Mouse (Mus musculus) kidney, embryonic 16.5 days (tissue): ENCODE data around the gene E330017A01Rik. TPM values are rescaled to one million over a fixed set of nuclear protein-coding genes. Genes with fewer than 3 reads are reported as not detected.

Experiments used
- ATAC-seq: fragments of 200-750 bp; cut with Nextera tagmentation; 2 replicates; pipeline ENCODE4 v1.8.0; 2017; ENCODE audit warnings: moderate TSS enrichment; ENCODE audit not compliant: low FRiP score, low TSS enrichment
- H3K27ac ChIP-seq: fragments of 300-500 bp; sonication (generic); 2 replicates; pipeline ENCODE4 v1.5.1; 2014; ENCODE audit warnings: low read length
- H3K27me3 ChIP-seq: fragments of 300-500 bp; sonication (generic); 2 replicates; pipeline ENCODE4 v1.6.1; 2014; ENCODE audit warnings: low read length, control low read depth, mixed read lengths; ENCODE audit not compliant: insufficient read depth
- H3K36me3 ChIP-seq: fragments of 300-500 bp; sonication (generic); 2 replicates; pipeline ENCODE4 v1.6.1; 2014; ENCODE audit warnings: low read length, control low read depth, mixed read lengths; ENCODE audit not compliant: insufficient read depth
- H3K4me1 ChIP-seq: fragments of 300-500 bp; sonication (generic); 2 replicates; pipeline ENCODE4 v1.6.1; 2014; ENCODE audit warnings: low read length, control low read depth, mixed read lengths; ENCODE audit not compliant: insufficient read depth
- H3K4me2 ChIP-seq: fragments of 300-500 bp; sonication (generic); replicated peaks from 2 replicates; pipeline ENCODE4 v1.6.1; 2014; ENCODE audit warnings: low read depth, low read length
- H3K4me3 ChIP-seq: fragments of 300-500 bp; sonication (generic); 2 replicates; pipeline ENCODE4 v1.5.1; 2014; ENCODE audit warnings: mild to moderate bottlenecking, low read length
- H3K9ac ChIP-seq: fragments of 300-500 bp; sonication (generic); replicated peaks from 2 replicates; pipeline ENCODE4 v1.6.1; 2014; ENCODE audit warnings: low read length
- H3K9me3 ChIP-seq: fragments of 300-500 bp; sonication (generic); 2 replicates; pipeline ENCODE4 v1.6.1; 2016; ENCODE audit warnings: low read length, control low read depth
- whole genome bisulfite sequencing: fragments of 180-500 bp; shearing (Covaris S2); extraction: QIAGEN DNeasy Blood & Tissue Kit; methylation state at CpG from one replicate; pipeline ENCODE4 v1.1.7; 2014; 5-methylcytosine and 5-hydroxymethylcytosine counted together
- polyA plus RNA-seq: library from polyadenylated mRNA; unstranded; fragments of >200 nt; fragmentation: Nextera tagmentation; extraction: Ambion mirVana; gene quantifications from 2 replicates; pipeline ENCODE4 v1.2.1, GENCODE M21; 2015

E330017A01Rik gene
- polyA plus RNA-seq, 1 experiment from 2014 or later: not detected

DNA sequence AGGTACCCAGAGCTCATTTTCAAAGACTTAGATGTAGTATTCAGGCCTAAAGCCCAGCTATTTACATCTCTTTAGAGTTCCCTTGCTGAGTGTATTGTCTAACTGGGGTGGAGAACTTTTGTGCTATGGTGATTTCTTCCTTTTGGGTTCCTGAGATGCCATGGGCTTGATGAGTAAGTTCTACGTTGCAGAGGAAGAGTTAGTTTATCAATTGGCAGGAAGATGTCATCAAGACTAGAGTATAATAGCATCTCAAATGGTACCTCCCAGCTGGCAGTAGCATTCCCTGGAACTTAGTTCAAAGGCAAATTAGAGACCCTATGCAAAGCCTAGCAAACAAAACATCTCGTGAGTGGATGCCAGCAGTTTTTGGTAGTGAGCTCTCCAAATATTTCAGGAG, 2.7 kb downstream of the E330017A01Rik start:
- Histone ChIP-seq H3K4me2 (no peak overlapping the region), H3K27ac (no peak overlapping the region), H3K4me3 (no peak overlapping the region), H3K4me1 (no peaks in the 10 kb centered on the region), H3K9ac (no peak overlapping the region), H3K36me3 (no peaks in the 10 kb centered on the region), H3K27me3 (no peaks in the 10 kb centered on the region), H3K9me3 (no peaks in the 10 kb centered on the region)
- 66% methylated on average over 2 of the region's 2 CpGs for WGBS
- no peak for ATAC-seq

DNA sequence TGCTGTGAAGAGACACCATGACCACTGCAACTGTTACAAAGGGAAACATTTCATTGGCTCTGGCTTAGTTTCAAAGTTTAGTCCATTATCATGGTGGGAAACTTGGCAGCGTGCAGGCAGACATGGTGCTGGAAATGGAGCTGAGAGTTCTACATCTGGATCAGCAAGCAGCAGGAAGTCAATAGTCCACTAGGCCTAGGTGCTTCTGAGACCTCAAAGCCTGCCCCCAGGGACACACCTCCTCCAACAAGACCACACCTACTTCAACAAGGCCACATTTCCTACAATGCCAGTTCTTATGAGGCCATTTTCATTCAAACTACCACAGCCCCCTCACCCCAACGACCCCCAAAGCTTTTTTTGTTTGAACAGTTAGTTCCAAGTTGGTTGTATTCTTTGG, 8.8 kb downstream of the E330017A01Rik start:
- H3K27ac ChIP-seq: no peak overlapping the region
- no peaks in the 10 kb centered on the region for H3K36me3 ChIP-seq
- 79% methylated on average over 2 of the region's 2 CpGs for WGBS

DNA sequence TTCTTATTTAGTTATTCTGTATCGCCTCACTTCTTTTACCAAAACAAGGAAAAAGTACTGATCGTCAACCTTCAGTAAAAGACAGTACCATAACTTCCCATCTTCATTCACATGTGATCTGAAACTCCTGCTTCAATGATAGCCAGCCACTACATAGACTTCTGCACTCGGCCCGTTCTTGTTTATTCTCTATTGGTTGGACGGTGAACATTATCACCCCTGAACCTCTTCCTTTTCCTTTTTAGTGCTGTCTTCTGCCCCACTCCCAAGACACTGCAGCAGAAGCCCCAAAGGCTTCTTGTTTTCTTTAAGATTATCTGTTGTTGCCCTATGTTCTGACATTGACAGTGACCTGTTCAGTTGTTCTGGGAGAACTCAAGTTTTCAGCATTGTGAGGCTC, 9.6 kb downstream of the E330017A01Rik start:
- no peak overlapping the region for H3K27ac ChIP-seq
- no peaks in the 10 kb centered on the region for H3K9me3 ChIP-seq
- H3K9ac ChIP-seq: no peak overlapping the region
- H3K4me2 ChIP-seq: no peak overlapping the region
- WGBS: 90% methylated on average over 5 of the region's 5 CpGs
- ATAC-seq: no peak
- H3K4me3 ChIP-seq: no peak overlapping the region
- no peaks in the 10 kb centered on the region for H3K36me3 ChIP-seq
- no peaks in the 10 kb centered on the region for H3K4me1 ChIP-seq
- no peaks in the 10 kb centered on the region for H3K27me3 ChIP-seq

More for the DNA sequence above, 8.8 kb downstream of the E330017A01Rik start:
- no peaks in the 10 kb centered on the region for H3K27me3 ChIP-seq
- no peaks in the 10 kb centered on the region for H3K9me3 ChIP-seq
- no peak overlapping the region for H3K9ac ChIP-seq
- no peak for ATAC-seq
- no peak overlapping the region for H3K4me2 ChIP-seq
- no peak overlapping the region for H3K4me3 ChIP-seq
- no peaks in the 10 kb centered on the region for H3K4me1 ChIP-seq

DNA sequence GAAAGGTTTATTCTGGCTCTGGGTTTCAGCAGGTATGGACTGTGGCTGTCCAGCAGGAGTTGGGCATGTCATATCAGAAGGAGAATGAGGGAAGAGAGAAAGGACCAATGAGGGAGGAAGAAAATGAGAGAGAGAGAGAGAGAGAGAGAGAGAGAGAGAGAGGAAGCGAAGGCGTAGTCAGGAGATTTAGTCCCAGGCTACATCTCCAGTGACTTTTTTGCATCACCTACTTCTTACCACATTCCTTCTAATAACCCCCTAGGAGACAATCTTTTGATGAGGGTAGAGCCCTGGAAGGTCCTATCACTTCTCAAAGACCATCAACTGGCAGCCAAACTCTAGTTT, 10.2 kb downstream of the E330017A01Rik start:
- no peak overlapping the region for H3K4me2 ChIP-seq
- WGBS: 91% methylated on average over 2 of the region's 2 CpGs
- H3K9me3 ChIP-seq: no peaks in the 10 kb centered on the region
- H3K27me3 ChIP-seq: no peaks in the 10 kb centered on the region
- no peak overlapping the region for H3K9ac ChIP-seq
- no peaks in the 10 kb centered on the region for H3K36me3 ChIP-seq
- ATAC-seq: no peak
- H3K4me3 ChIP-seq: no peak overlapping the region
- H3K4me1 ChIP-seq: no peaks in the 10 kb centered on the region
- H3K27ac ChIP-seq: no peak overlapping the region

DNA sequence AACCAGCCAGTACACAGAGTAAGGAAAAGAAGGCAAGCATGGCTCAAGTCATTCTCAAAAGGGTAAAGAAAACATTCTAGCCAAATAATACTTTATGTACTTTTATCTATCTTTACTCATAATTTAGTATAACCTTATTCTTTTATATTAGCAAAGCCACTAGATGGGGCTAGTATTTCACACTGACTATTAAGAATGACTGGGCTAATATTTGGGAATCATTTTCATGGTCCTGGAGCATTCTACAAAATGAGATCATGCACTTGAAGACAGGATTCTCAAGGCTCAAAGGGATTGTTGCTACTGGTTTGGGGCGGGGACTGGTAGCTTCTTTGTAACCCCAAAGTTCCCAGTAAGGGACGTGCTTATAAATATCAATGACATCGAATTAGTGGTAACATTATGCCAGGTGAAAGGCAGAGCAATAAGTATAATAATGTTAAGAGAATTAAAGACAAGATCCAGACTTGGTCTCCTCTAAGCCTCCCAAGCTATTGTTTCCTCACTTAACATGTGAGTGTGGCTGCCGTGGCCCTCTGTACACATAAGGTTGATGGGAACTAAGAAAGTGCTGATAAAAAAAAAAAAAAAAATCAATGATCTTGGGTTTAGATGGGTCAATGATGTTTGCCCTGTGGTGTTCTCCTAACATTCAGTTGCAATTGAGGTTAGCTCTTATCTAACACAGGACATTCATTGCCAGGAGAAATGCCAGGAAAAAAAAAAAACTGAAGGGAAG, 10.8 kb downstream of the E330017A01Rik start:
- no peaks in the 10 kb centered on the region for H3K9me3 ChIP-seq
- H3K4me1 ChIP-seq: no peaks in the 10 kb centered on the region
- H3K27me3 ChIP-seq: no peaks in the 10 kb centered on the region
- no peak for ATAC-seq
- H3K9ac ChIP-seq: no peak overlapping the region
- WGBS: 88% methylated on average over 4 of the region's 4 CpGs
- no peak overlapping the region for H3K4me3 ChIP-seq
- H3K27ac ChIP-seq: no peak overlapping the region
- no peaks in the 10 kb centered on the region for H3K36me3 ChIP-seq
- H3K4me2 ChIP-seq: no peak overlapping the region

DNA sequence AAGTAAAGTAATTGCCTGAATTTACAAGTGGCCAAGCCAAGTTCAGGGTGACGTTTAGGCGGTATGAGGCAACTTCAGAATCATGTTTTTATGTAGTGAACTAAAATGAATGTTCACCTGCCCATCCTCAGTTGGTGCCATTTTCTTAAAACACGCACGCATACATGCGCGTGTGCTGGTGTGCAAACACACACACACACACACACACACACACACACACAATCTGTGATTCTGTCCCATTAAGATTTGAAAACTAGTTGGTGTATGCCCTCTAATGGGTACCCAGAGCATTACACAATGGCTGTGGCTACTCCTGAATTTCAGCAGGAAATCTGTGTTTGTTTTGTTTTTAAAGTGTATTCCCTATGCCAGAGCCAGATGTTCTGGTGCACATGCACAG, 14.6 kb downstream of the E330017A01Rik start:
- Histone ChIP-seq H3K4me2 (no peak overlapping the region), H3K4me1 (no peaks in the 10 kb centered on the region), H3K27ac (no peak overlapping the region), H3K4me3 (no peak overlapping the region), H3K27me3 (no peaks in the 10 kb centered on the region), H3K9ac (no peak overlapping the region), H3K9me3 (no peaks in the 10 kb centered on the region), H3K36me3 (no peaks in the 10 kb centered on the region)
- 83% methylated on average over 6 of the region's 6 CpGs for WGBS
- no peak; the same call in 1 of the 2 replicates for ATAC-seq

DNA sequence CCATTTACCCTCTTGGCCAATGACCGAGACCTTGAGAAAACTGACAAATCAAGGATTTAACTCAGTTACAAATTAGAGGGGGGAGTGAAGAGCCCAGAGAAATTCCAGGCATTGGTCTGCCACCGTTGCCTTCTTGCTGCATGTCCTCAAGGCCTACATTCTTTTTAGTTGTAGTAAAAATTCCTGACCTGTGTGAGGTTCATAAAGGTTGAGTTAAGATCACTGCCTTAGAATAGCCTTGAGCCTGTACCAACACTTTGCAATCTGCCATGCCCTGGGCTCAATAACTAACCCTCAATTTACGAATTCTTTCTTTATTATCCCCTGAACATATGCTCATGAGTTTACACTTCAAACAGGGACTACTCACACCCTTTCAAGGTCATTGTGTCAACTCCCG, 15.4 kb downstream of the E330017A01Rik start:
- no peak for ATAC-seq
- Histone ChIP-seq H3K4me2 (no peak overlapping the region), H3K4me3 (no peak overlapping the region), H3K36me3 (no peaks in the 10 kb centered on the region), H3K27me3 (no peaks in the 10 kb centered on the region), H3K27ac (peak overlapping the region; percentile 24; the same call in 1 of the 2 replicates), H3K9me3 (no peaks in the 10 kb centered on the region), H3K4me1 (no peaks in the 10 kb centered on the region), H3K9ac (no peak overlapping the region)
- 53% methylated on average over 4 of the region's 4 CpGs for WGBS

DNA sequence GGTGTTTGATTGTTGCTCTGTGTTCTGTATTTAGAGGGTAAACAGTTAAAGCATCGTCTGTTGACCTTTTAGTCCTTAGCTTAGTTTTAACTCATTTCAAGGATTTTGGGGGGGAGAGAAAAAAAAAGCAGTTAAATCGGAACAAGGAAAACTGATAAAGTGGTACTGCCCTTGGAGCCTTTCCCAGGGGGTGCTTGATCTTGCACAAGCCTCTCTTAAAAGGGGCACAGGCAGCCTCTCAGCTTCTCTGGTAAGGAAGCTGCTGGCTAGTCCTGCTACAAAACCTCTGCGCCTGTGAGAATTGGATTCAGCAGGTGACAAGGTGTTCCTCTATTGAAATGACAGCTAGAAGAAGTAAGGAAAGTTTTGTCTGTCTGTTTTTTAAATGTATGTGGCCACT, 16.2 kb downstream of the E330017A01Rik start:
- ATAC-seq: no peak
- WGBS: 85% methylated on average over 3 of the region's 3 CpGs
- no peaks in the 10 kb centered on the region for H3K9me3 ChIP-seq
- no peaks in the 10 kb centered on the region for H3K36me3 ChIP-seq
- no peak overlapping the region for H3K27ac ChIP-seq
- H3K27me3 ChIP-seq: no peaks in the 10 kb centered on the region
- no peak overlapping the region for H3K4me3 ChIP-seq
- no peaks in the 10 kb centered on the region for H3K4me1 ChIP-seq
- no peak overlapping the region for H3K4me2 ChIP-seq
- H3K9ac ChIP-seq: no peak overlapping the region

DNA sequence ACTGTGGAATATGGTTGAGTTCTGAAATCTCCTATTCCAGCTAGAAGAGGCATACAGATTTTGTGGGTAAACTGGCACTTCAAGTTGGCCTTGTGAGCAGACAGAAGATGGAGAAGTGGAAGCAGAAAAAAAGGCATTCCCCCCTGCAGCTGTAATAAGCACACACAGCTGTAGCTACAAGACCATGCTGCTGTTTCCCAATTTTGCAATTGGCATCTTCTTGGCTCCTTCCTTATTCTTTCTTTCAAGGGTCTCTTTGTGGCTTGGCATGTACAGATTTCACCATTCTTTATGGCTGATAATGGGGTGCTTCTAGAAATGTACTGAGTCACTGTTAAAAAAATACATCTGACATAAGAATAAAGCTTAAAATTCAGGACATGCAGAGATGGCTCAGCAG, 21.2 kb downstream of the E330017A01Rik start:
- Histone ChIP-seq H3K36me3 (no peaks in the 10 kb centered on the region), H3K9ac (no peak overlapping the region), H3K27me3 (no peaks in the 10 kb centered on the region), H3K27ac (no peak overlapping the region), H3K4me2 (no peak overlapping the region), H3K4me1 (no peaks in the 10 kb centered on the region), H3K4me3 (no peak overlapping the region), H3K9me3 (no peaks in the 10 kb centered on the region)
- ATAC-seq: no peak

DNA sequence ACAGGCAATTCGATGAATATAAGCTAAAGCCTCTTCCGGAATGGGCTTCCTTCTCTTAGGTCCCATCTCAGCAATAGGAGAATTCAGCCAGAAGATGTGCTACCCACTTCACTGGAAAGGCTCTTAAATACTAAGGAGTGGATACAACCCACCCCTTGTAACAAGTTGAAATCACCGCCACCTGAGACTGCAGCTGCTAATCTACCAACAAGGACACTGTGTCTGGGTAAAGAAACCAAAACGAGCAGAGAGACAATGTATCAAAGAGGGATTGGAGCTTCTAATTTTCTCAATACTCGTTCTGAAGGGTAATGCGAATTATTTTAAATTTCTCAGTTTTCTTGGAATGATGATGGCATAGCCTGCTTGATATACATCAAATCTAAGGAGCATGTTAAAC, 21.7 kb downstream of the E330017A01Rik start, which contains the start of gene Gm813:
Gene Gm813, minus strand, starts transcription at position 101 of the 400 bp plus-strand sequence.
- WGBS: 89% methylated on average over 6 of the region's 6 CpGs
- Histone ChIP-seq H3K36me3 (no peaks in the 10 kb centered on the region), H3K27ac (no peak within 1 kb of the TSS), H3K9me3 (no peaks in the 10 kb centered on the region), H3K4me3 (no peak within 1 kb of the TSS), H3K27me3 (no peaks in the 10 kb centered on the region), H3K4me2 (no peak within 1 kb of the TSS), H3K4me1 (no peaks in the 10 kb centered on the region), H3K9ac (no peak within 1 kb of the TSS)
- no peak for ATAC-seq
